ENCODE assay signal across 12 mouse cellular contexts in genomic region chr14:105721576-105721975, GRCm38 (mm10).
"Had no signal": no experiment of that assay in that cellular context is flagged by ENCODE, and none has a peak within 500 bp of the region (broad histone marks: within the 10 kb centered on the region; RNA-seq: fewer than 3 reads in every experiment).

No protein-coding gene starts in this region.

- H3K9ac ChIP-seq: limb, embryonic 15.5 days; liver, embryonic 12.5 days; lung, embryonic 14.5 days; neural tube, embryonic 15.5 days had no signal

- DNase-seq: kidney, adult 9 months; kidney, postnatal 36 days; lung, embryonic 14.5 days; lung, postnatal 10 days; lung, postnatal 4 days; thymus, postnatal 36 days had no signal

- H3K27ac ChIP-seq: kidney, postnatal 0 days; limb, embryonic 15.5 days; liver, embryonic 12.5 days; midbrain, embryonic 10.5 days; neural tube, embryonic 15.5 days had no signal

- H3K36me3 ChIP-seq: limb, embryonic 15.5 days; liver, embryonic 12.5 days; midbrain, embryonic 10.5 days; neural tube, embryonic 15.5 days had no signal

- H3K4me2 ChIP-seq: limb, embryonic 15.5 days; liver, embryonic 12.5 days; lung, embryonic 14.5 days; neural tube, embryonic 15.5 days had no signal

- H3K27me3 ChIP-seq: limb, embryonic 15.5 days; liver, embryonic 12.5 days; neural tube, embryonic 15.5 days had no signal

- H3K4me1 ChIP-seq: limb, embryonic 15.5 days; liver, embryonic 12.5 days; neural tube, embryonic 15.5 days had no signal

- H3K9me3 ChIP-seq: liver, embryonic 12.5 days; midbrain, embryonic 10.5 days; neural tube, embryonic 15.5 days had no signal

- ATAC-seq: liver, embryonic 12.5 days had no signal

- H3K4me3 ChIP-seq: limb, embryonic 15.5 days; liver, embryonic 12.5 days; midbrain, embryonic 10.5 days; myocyte; neural tube, embryonic 15.5 days had no signal
